Mouse (Mus musculus) right cerebral cortex, postnatal 36 days (tissue): ENCODE data around the gene Ildr2.

Source experiments
- DNase-seq, 2 experiments: peaks; one replicate each; pipeline ENCODE4 v3.0.0; 2022; ENCODE audit warnings: low spot score in 2 of 2, mixed read lengths in 1 of 2

Ildr2 gene

GRCm38 (mm10) chr1:166253898-166254894, at the start of gene Ildr2:
Gene Ildr2 (plus strand): TSS chr1:166254139.
- DNase-seq = peak; percentile 47 to 53

- DNase-seq = no peak
Measured at GRCm38 (mm10) chr1:166204171-166204570, 49.8 kb upstream of the Ildr2 start.

- no peak for DNase-seq
Measured at GRCm38 (mm10) chr1:166205159-166205558, 48.8 kb upstream of the Ildr2 start.

GRCm38 (mm10) chr1:166209371-166209770, 44.6 kb upstream of the Ildr2 start:
- peak in 1 of 2 experiments; percentile 7 for DNase-seq

GRCm38 (mm10) chr1:166214181-166214580, 39.8 kb upstream of the Ildr2 start:
- DNase-seq = no peak

- DNase-seq = no peak
Measured at GRCm38 (mm10) chr1:166238315-166238969, 15.5 kb upstream of the Ildr2 start, which contains the start of gene Mael. Gene Mael (minus strand): TSS chr1:166238747.

- peak; percentile 55 to 81 for DNase-seq
Measured at GRCm38 (mm10) chr1:166244285-166244684, 9.7 kb upstream of the Ildr2 start.

GRCm38 (mm10) chr1:166255091-166255490, 1.2 kb downstream of the Ildr2 start:
- DNase-seq = no peak

GRCm38 (mm10) chr1:166255651-166256050, 1.7 kb downstream of the Ildr2 start:
- no peak for DNase-seq

GRCm38 (mm10) chr1:166256302-166256701, 2.4 kb downstream of the Ildr2 start:
- no peak for DNase-seq

GRCm38 (mm10) chr1:166256898-166257297, 3.0 kb downstream of the Ildr2 start:
- no peak for DNase-seq

- DNase-seq = no peak
Measured at GRCm38 (mm10) chr1:166259526-166259925, 5.6 kb downstream of the Ildr2 start.

GRCm38 (mm10) chr1:166266001-166266705, 12.2 kb downstream of the Ildr2 start:
- no peak for DNase-seq

GRCm38 (mm10) chr1:166266918-166267317, 13.0 kb downstream of the Ildr2 start:
- DNase-seq = no peak

- DNase-seq = no peak
Measured at GRCm38 (mm10) chr1:166268218-166268617, 14.3 kb downstream of the Ildr2 start.

- no peak for DNase-seq
Measured at GRCm38 (mm10) chr1:166278786-166279185, 24.8 kb downstream of the Ildr2 start.

GRCm38 (mm10) chr1:166279580-166280206, 25.8 kb downstream of the Ildr2 start:
- DNase-seq = no peak

- DNase-seq = peak in 1 of 2 experiments; percentile 64
Measured at GRCm38 (mm10) chr1:166280566-166280965, 26.6 kb downstream of the Ildr2 start.

- no peak for DNase-seq
Measured at GRCm38 (mm10) chr1:166281287-166281686, 27.3 kb downstream of the Ildr2 start.

- no peak for DNase-seq
Measured at GRCm38 (mm10) chr1:166281836-166282235, 27.9 kb downstream of the Ildr2 start.

- peak; percentile 67 to 68 for DNase-seq
Measured at GRCm38 (mm10) chr1:166282597-166283210, 28.8 kb downstream of the Ildr2 start.
